Mouse (Mus musculus) erythroblast, embryonic 14.5 days (primary cell): ENCODE measurements at regions not wholly inside any gene's neighbourhood (a gene's known extent, or its start where the extent isn't known, plus 50 kb on each side); places are given as distances from the start of the nearest gene placed in this dataset.

Source experiments
- GATA1 ChIP-seq: IDR thresholded peaks from 2 replicates; pipeline ENCODE4 v1.6.1; 2012; ENCODE audit warnings: low read length, inconsistent platforms, mixed read lengths
- TAL1 ChIP-seq: IDR thresholded peaks from 3 replicates; pipeline ENCODE4 v1.6.1; 2012; ENCODE audit warnings: low read length, inconsistent platforms, mixed read lengths

- TF ChIP-seq TAL1 (no peak), GATA1 (no peak)
Measured at GRCm38 (mm10) chr10:98424450-98424849, 489.8 kb upstream of the Atp2b1 start.
